16 mouse cellular contexts compared by ENCODE assay signal in genomic region chr10:37603529-37603928, GRCm38 (mm10).
A peak's percentile ranks its signal among the peaks of the same experiment; 100 is the strongest.
DNase-seq lines count a peak whose midpoint lies in the region; ATAC-seq and TF ChIP-seq lines count a peak whose summit lies in the region.
"Had no signal": no experiment of that assay in that cellular context is flagged by ENCODE, and none has a peak within 500 bp of the region (broad histone marks: within the 10 kb centered on the region; RNA-seq: fewer than 3 reads in every experiment).

No protein-coding gene starts in this region.

- H3K9me3 ChIP-seq in heart, embryonic 12.5 days (replicated peaks), result no peaks in the 10 kb centered on the region
- H3K9me3 ChIP-seq in lung, embryonic 14.5 days (ENCODE audit: low read depth, low read length), result no peaks in the 10 kb centered on the region
- no peaks in the 10 kb centered on the region for H3K9me3 ChIP-seq in embryonic facial prominence, embryonic 14.5 days (ENCODE audit: control insufficient read depth, low read length)
- no peaks in the 10 kb centered on the region for H3K9me3 ChIP-seq in limb, embryonic 13.5 days
- H3K9me3 ChIP-seq: liver, embryonic 12.5 days had no signal

- DNase-seq in heart, adult 18-20 months, result peak; percentile 15 to 22
- peak; percentile 35 for DNase-seq in lung, embryonic 14.5 days
- no peak for DNase-seq in lung, postnatal 25 days (ENCODE audit: low spot score)
- peak; percentile 50 for DNase-seq in embryonic facial prominence, embryonic 14.5 days (ENCODE audit: low spot score)
- DNase-seq in neural tube, embryonic 10.5 days (ENCODE audit: extremely low spot score, low spot score), result no peak
- no peak for DNase-seq in right cerebral cortex, adult 18-20 months
- DNase-seq: cerebellum, adult 18-20 months; layer of hippocampus, postnatal 36 days had no signal

- no peak for TF ChIP-seq CTCF in lung, embryonic 14.5 days (IDR thresholded peaks at IDR 0.05; ENCODE audit: low read depth)

- no peak for ATAC-seq in heart, embryonic 12.5 days (ENCODE audit: insufficient number of reproducible peaks, low FRiP score)
- ATAC-seq in lung, embryonic 14.5 days (ENCODE audit: insufficient read depth), result no peak
- no peak for ATAC-seq in embryonic facial prominence, embryonic 14.5 days (ENCODE audit: low read depth)
- ATAC-seq in limb, embryonic 13.5 days (ENCODE audit: low FRiP score, low read depth), result no peak
- ATAC-seq: forebrain, embryonic 14.5 days; hindbrain, postnatal 0 days; liver, embryonic 12.5 days had no signal

- H3K9ac ChIP-seq in heart, embryonic 12.5 days, result no peak overlapping the region
- no peak overlapping the region for H3K9ac ChIP-seq in lung, embryonic 14.5 days
- H3K9ac ChIP-seq in embryonic facial prominence, embryonic 14.5 days (ENCODE audit: low read depth, low read length), result 0 out of 2 replicates have a peak overlapping the region, but pooled peaks have one; percentile 3
- no peak overlapping the region for H3K9ac ChIP-seq in limb, embryonic 13.5 days
- H3K9ac ChIP-seq: liver, embryonic 12.5 days had no signal

- H3K36me3 ChIP-seq in heart, embryonic 12.5 days, result no peaks in the 10 kb centered on the region
- H3K36me3 ChIP-seq in lung, embryonic 14.5 days (ENCODE audit: insufficient read depth), result no peaks in the 10 kb centered on the region
- H3K36me3 ChIP-seq in embryonic facial prominence, embryonic 14.5 days (ENCODE audit: control insufficient read depth, insufficient read depth, low read length), result no peaks in the 10 kb centered on the region
- H3K36me3 ChIP-seq in limb, embryonic 13.5 days, result no peaks in the 10 kb centered on the region
- H3K36me3 ChIP-seq: liver, embryonic 12.5 days had no signal

- WGBS in heart, embryonic 12.5 days, result 79% methylated on average over 1 of the region's 1 CpGs
- 23% methylated on average over 1 of the region's 1 CpGs for WGBS in lung, embryonic 14.5 days
- WGBS in embryonic facial prominence, embryonic 14.5 days, result 10% methylated on average over 1 of the region's 1 CpGs
- WGBS in limb, embryonic 13.5 days, result 21% methylated on average over 1 of the region's 1 CpGs

- H3K27ac ChIP-seq in heart, embryonic 12.5 days (ENCODE audit: poor library complexity, severe bottlenecking), result no peak overlapping the region
- H3K27ac ChIP-seq in lung, embryonic 14.5 days (ENCODE audit: low read depth), result peak overlapping the region; percentile 46; the same call in 1 of the 2 replicates
- peak overlapping the region; percentile 71 for H3K27ac ChIP-seq in embryonic facial prominence, embryonic 14.5 days (replicated peaks; ENCODE audit: low read depth, low read length)
- peak overlapping the region; percentile 48; the same call in 1 of the 2 replicates for H3K27ac ChIP-seq in limb, embryonic 13.5 days
- H3K27ac ChIP-seq: hindbrain, postnatal 0 days; liver, embryonic 12.5 days had no signal

- H3K4me3 ChIP-seq in heart, embryonic 12.5 days, result no peak overlapping the region
- no peak overlapping the region for H3K4me3 ChIP-seq in lung, embryonic 14.5 days (ENCODE audit: low read depth, low read length)
- H3K4me3 ChIP-seq in embryonic facial prominence, embryonic 14.5 days (ENCODE audit: low read depth, low read length), result no peak overlapping the region
- no peak overlapping the region for H3K4me3 ChIP-seq in limb, embryonic 13.5 days
- H3K4me3 ChIP-seq: liver, embryonic 12.5 days; megakaryocyte, embryonic 14.5 days; myocyte had no signal

- H3K27me3 ChIP-seq in heart, embryonic 12.5 days (replicated peaks), result no peaks in the 10 kb centered on the region
- no peaks in the 10 kb centered on the region for H3K27me3 ChIP-seq in lung, embryonic 14.5 days (ENCODE audit: insufficient read depth, low read length)
- H3K27me3 ChIP-seq in embryonic facial prominence, embryonic 14.5 days (replicated peaks; ENCODE audit: control insufficient read depth, insufficient read depth, low read length), result no peaks in the 10 kb centered on the region
- no peaks in the 10 kb centered on the region for H3K27me3 ChIP-seq in limb, embryonic 13.5 days
- H3K27me3 ChIP-seq: CH12.LX; liver, embryonic 12.5 days; megakaryocyte, embryonic 14.5 days had no signal

- H3K4me2 ChIP-seq in heart, embryonic 12.5 days, result no peak overlapping the region
- no peak overlapping the region for H3K4me2 ChIP-seq in lung, embryonic 14.5 days
- H3K4me2 ChIP-seq in embryonic facial prominence, embryonic 14.5 days (ENCODE audit: low read depth, low read length), result no peak overlapping the region
- H3K4me2 ChIP-seq in limb, embryonic 13.5 days (replicated peaks), result no peak overlapping the region
- H3K4me2 ChIP-seq: liver, embryonic 12.5 days had no signal

- H3K4me1 ChIP-seq in heart, embryonic 12.5 days (replicated peaks), result no peaks in the 10 kb centered on the region
- H3K4me1 ChIP-seq in lung, embryonic 14.5 days (ENCODE audit: insufficient read depth), result no peaks in the 10 kb centered on the region
- H3K4me1 ChIP-seq in embryonic facial prominence, embryonic 14.5 days (ENCODE audit: control insufficient read depth, insufficient read depth, low read length), result peaks cover 8% of the 10 kb centered on the region
- H3K4me1 ChIP-seq in limb, embryonic 13.5 days, result peaks cover 3% of the 10 kb centered on the region; the same call in 1 of the 2 replicates
- H3K4me1 ChIP-seq: liver, embryonic 12.5 days; megakaryocyte, embryonic 14.5 days had no signal

Comparison
In these comparisons a context has a peak if more than half of its experiments do, and no peak if none do; other contexts are left out.
1. DNase-seq: peak in heart, adult 18-20 months (2 of 2), lung, embryonic 14.5 days (single experiment) and embryonic facial prominence, embryonic 14.5 days (single experiment); none in lung, postnatal 25 days (single experiment), neural tube, embryonic 10.5 days (single experiment) and right cerebral cortex, adult 18-20 months (single experiment).